Mouse (Mus musculus): ENCODE measurements at regions not wholly inside any gene's neighbourhood (a gene's known extent, or its start where the extent isn't known, plus 50 kb on each side); places are given as distances from the start of the nearest gene placed in this dataset.
A peak's percentile ranks its signal among the peaks of the same experiment; 100 is the strongest.

- Histone ChIP-seq H3K9me3 (replicated peaks) (no peaks in the 10 kb centered on the region), H3K4me1 (no peaks in the 10 kb centered on the region), H3K4me2 (no peak overlapping the region), H3K4me3 (replicated peaks) (no peak overlapping the region), H3K27me3 (replicated peaks) (no peaks in the 10 kb centered on the region), H3K27ac (replicated peaks) (no peak overlapping the region), H3K36me3 (no peaks in the 10 kb centered on the region), H3K9ac (replicated peaks) (no peak overlapping the region)
- no peak for ATAC-seq (ENCODE audit: low FRiP score)
These were observed 210.0 kb upstream of the Stac start for GRCm38 (mm10) chr9:111900196-111900595.

- no peak overlapping the region for H3K27ac ChIP-seq (replicated peaks)
- no peaks in the 10 kb centered on the region for H3K9me3 ChIP-seq (replicated peaks)
- no peak overlapping the region for H3K9ac ChIP-seq (replicated peaks)
- 85% methylated on average over 5 of the region's 5 CpGs for WGBS
- ATAC-seq (ENCODE audit: low FRiP score) = no peak
- H3K4me3 ChIP-seq (replicated peaks) = no peak overlapping the region
- no peaks in the 10 kb centered on the region for H3K27me3 ChIP-seq (replicated peaks)
- no peaks in the 10 kb centered on the region for H3K4me1 ChIP-seq
- H3K4me2 ChIP-seq = no peak overlapping the region
- no peaks in the 10 kb centered on the region for H3K36me3 ChIP-seq
These were observed 207.5 kb upstream of the Stac start for GRCm38 (mm10) chr9:111897626-111898025.

DNA sequence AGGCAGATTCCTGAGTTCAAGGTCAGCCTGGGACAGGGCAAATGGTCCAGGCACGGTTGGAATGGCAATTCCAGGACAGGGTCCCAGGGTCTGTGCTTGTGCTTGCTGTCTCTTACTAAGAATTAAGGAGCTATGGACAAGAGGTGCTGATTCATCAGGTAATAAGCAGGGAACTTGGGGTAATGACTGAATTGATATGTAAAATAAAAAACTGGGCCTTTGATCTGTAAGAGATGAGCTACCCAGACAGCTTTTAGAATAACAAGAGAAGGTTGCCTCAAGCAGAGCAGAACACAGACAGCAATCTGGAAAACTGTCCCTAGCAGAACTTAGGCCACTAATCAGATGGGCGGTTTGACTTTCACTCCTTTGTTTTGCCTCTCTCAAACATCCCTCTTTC is 189.6 kb upstream of the Stac start:
- no peak overlapping the region for H3K27ac ChIP-seq (replicated peaks)
- no peaks in the 10 kb centered on the region for H3K9me3 ChIP-seq (replicated peaks)
- H3K4me2 ChIP-seq = no peak overlapping the region
- WGBS = 51% methylated on average over 2 of the region's 2 CpGs
- H3K36me3 ChIP-seq = no peaks in the 10 kb centered on the region
- H3K4me3 ChIP-seq (replicated peaks) = no peak overlapping the region
- no peaks in the 10 kb centered on the region for H3K4me1 ChIP-seq
- ATAC-seq (ENCODE audit: low FRiP score) = no peak
- H3K27me3 ChIP-seq (replicated peaks) = no peaks in the 10 kb centered on the region
- H3K9ac ChIP-seq (replicated peaks) = no peak overlapping the region

GRCm38 (mm10) chr9:111876846-111877245 is 186.7 kb upstream of the Stac start:
- WGBS = 54% methylated on average over 5 of the region's 5 CpGs
- Histone ChIP-seq H3K9ac (replicated peaks) (no peak overlapping the region), H3K27me3 (replicated peaks) (no peaks in the 10 kb centered on the region), H3K4me3 (replicated peaks) (no peak overlapping the region), H3K27ac (replicated peaks) (no peak overlapping the region), H3K4me2 (no peak overlapping the region), H3K9me3 (replicated peaks) (no peaks in the 10 kb centered on the region), H3K4me1 (no peaks in the 10 kb centered on the region), H3K36me3 (no peaks in the 10 kb centered on the region)
- no peak for ATAC-seq (ENCODE audit: low FRiP score)

DNA sequence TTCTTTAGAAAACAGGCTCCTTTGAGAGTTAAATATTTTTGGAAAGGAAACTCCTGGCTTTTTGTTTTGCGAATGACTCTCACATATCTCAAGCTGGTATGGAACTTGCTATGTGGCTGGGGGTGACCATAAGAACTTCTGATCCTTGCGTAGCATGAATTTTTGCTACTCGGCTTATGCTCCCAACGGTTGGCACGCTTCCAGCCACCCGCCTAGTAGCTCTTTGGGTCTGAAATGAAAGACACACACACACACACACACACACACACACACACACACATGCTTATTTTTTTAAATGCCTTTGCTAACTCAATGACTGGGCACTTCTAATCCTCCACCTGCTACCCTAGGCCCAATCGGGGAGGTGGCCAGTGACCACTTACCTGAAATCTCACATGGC is 180.3 kb upstream of the Stac start:
- Histone ChIP-seq H3K9me3 (replicated peaks) (no peaks in the 10 kb centered on the region), H3K27me3 (replicated peaks) (no peaks in the 10 kb centered on the region), H3K9ac (replicated peaks) (no peak overlapping the region), H3K27ac (replicated peaks) (no peak overlapping the region), H3K4me1 (no peaks in the 10 kb centered on the region), H3K4me3 (replicated peaks) (no peak overlapping the region), H3K4me2 (no peak overlapping the region), H3K36me3 (no peaks in the 10 kb centered on the region)
- ATAC-seq (ENCODE audit: low FRiP score) = no peak
- 84% methylated on average over 7 of the region's 7 CpGs for WGBS

- H3K27ac ChIP-seq (replicated peaks) = no peak overlapping the region
- H3K36me3 ChIP-seq = no peaks in the 10 kb centered on the region
- no peak overlapping the region for H3K4me3 ChIP-seq (replicated peaks)
- H3K9me3 ChIP-seq (replicated peaks) = no peaks in the 10 kb centered on the region
- H3K4me2 ChIP-seq = no peak overlapping the region
- 77% methylated on average over 4 of the region's 4 CpGs for WGBS
- no peak for ATAC-seq (ENCODE audit: low FRiP score)
- no peak overlapping the region for H3K9ac ChIP-seq (replicated peaks)
- H3K4me1 ChIP-seq = no peaks in the 10 kb centered on the region
- H3K27me3 ChIP-seq (replicated peaks) = no peaks in the 10 kb centered on the region
These were observed 179.7 kb upstream of the Stac start for GRCm38 (mm10) chr9:111869801-111870382.

- no peaks in the 10 kb centered on the region for H3K36me3 ChIP-seq
- no peak overlapping the region for H3K4me2 ChIP-seq
- 74% methylated on average over 2 of the region's 2 CpGs for WGBS
- no peak overlapping the region for H3K9ac ChIP-seq (replicated peaks)
- no peak for ATAC-seq (ENCODE audit: low FRiP score)
- H3K4me1 ChIP-seq = no peaks in the 10 kb centered on the region
- no peak overlapping the region for H3K27ac ChIP-seq (replicated peaks)
- H3K27me3 ChIP-seq (replicated peaks) = no peaks in the 10 kb centered on the region
- H3K4me3 ChIP-seq (replicated peaks) = no peak overlapping the region
- H3K9me3 ChIP-seq (replicated peaks) = no peaks in the 10 kb centered on the region
These were observed 167.9 kb upstream of the Stac start for GRCm38 (mm10) chr9:111858051-111858450.

GRCm38 (mm10) chr9:111854976-111855375 is 164.8 kb upstream of the Stac start:
- no peaks in the 10 kb centered on the region for H3K9me3 ChIP-seq (replicated peaks)
- no peak overlapping the region for H3K4me2 ChIP-seq
- no peak overlapping the region for H3K4me3 ChIP-seq (replicated peaks)
- H3K36me3 ChIP-seq = no peaks in the 10 kb centered on the region
- 76% methylated on average over 7 of the region's 7 CpGs for whole genome bisulfite sequencing
- H3K9ac ChIP-seq (replicated peaks) = no peak overlapping the region
- no peaks in the 10 kb centered on the region for H3K4me1 ChIP-seq
- no peak for ATAC-seq (ENCODE audit: low FRiP score)
- H3K27ac ChIP-seq (replicated peaks) = no peak overlapping the region
- H3K27me3 ChIP-seq (replicated peaks) = no peaks in the 10 kb centered on the region

- Histone ChIP-seq H3K4me1 (no peaks in the 10 kb centered on the region), H3K9ac (replicated peaks) (no peak overlapping the region), H3K36me3 (no peaks in the 10 kb centered on the region), H3K27me3 (replicated peaks) (no peaks in the 10 kb centered on the region), H3K9me3 (replicated peaks) (no peaks in the 10 kb centered on the region), H3K4me2 (no peak overlapping the region), H3K4me3 (replicated peaks) (no peak overlapping the region), H3K27ac (replicated peaks) (no peak overlapping the region)
- no peak for ATAC-seq (ENCODE audit: low FRiP score)
- WGBS = 92% methylated on average over 10 of the region's 10 CpGs
These were observed 156.2 kb upstream of the Stac start for GRCm38 (mm10) chr9:111846366-111846765.

- WGBS = 90% methylated on average over 6 of the region's 6 CpGs
- no peak overlapping the region for H3K27ac ChIP-seq (replicated peaks)
These were observed 151.0 kb upstream of the Stac start for GRCm38 (mm10) chr9:111841151-111841550.

GRCm38 (mm10) chr9:111838069-111838820 is 148.1 kb upstream of the Stac start:
- peak overlapping the region; percentile 75 for H3K27ac ChIP-seq (replicated peaks)
- no peaks in the 10 kb centered on the region for H3K36me3 ChIP-seq
- peak; percentile 87 for ATAC-seq (ENCODE audit: low FRiP score)
- H3K9me3 ChIP-seq (replicated peaks) = no peaks in the 10 kb centered on the region
- H3K27me3 ChIP-seq (replicated peaks) = no peaks in the 10 kb centered on the region
- WGBS = 40% methylated on average over 7 of the region's 7 CpGs
- no peak overlapping the region for H3K4me2 ChIP-seq
- H3K4me1 ChIP-seq = peaks cover 15% of the 10 kb centered on the region
- H3K4me3 ChIP-seq (replicated peaks) = no peak overlapping the region
- H3K9ac ChIP-seq (replicated peaks) = no peak overlapping the region

More at GRCm38 (mm10) chr9:111841151-111841550, 151.0 kb upstream of the Stac start:
- no peaks in the 10 kb centered on the region for H3K36me3 ChIP-seq
- no peak overlapping the region for H3K4me3 ChIP-seq (replicated peaks)
- no peak overlapping the region for H3K9ac ChIP-seq (replicated peaks)
- no peak overlapping the region for H3K4me2 ChIP-seq
- no peaks in the 10 kb centered on the region for H3K9me3 ChIP-seq (replicated peaks)
- no peak for ATAC-seq (ENCODE audit: low FRiP score)
- peaks cover 15% of the 10 kb centered on the region for H3K4me1 ChIP-seq
- H3K27me3 ChIP-seq (replicated peaks) = no peaks in the 10 kb centered on the region

GRCm38 (mm10) chr9:111822094-111822493 is 131.9 kb upstream of the Stac start:
- 92% methylated on average over 1 of the region's 1 CpGs for WGBS
- Histone ChIP-seq H3K9ac (replicated peaks) (no peak overlapping the region), H3K9me3 (replicated peaks) (no peaks in the 10 kb centered on the region), H3K4me2 (no peak overlapping the region), H3K4me3 (replicated peaks) (no peak overlapping the region), H3K27me3 (replicated peaks) (no peaks in the 10 kb centered on the region), H3K4me1 (no peaks in the 10 kb centered on the region), H3K27ac (replicated peaks) (no peak overlapping the region), H3K36me3 (no peaks in the 10 kb centered on the region)
- no peak for ATAC-seq (ENCODE audit: low FRiP score)
